Mouse (Mus musculus) CH12.LX (cell line): Measurements from ENCODE around the gene Celsr2. TPM values are rescaled to one million over a fixed set of nuclear protein-coding genes. Genes with fewer than 3 reads are reported as not detected.
A peak's percentile ranks its signal among the peaks of the same experiment; 100 is the strongest.

ENCODE experiments used
- DNase-seq: peaks from one replicate; pipeline ENCODE4 v3.0.0-alpha.2; 2013; ENCODE audit errors: extremely low read depth
- H3K27ac ChIP-seq: 2 replicates; pipeline ENCODE4 v1.5.1; 2012; ENCODE audit warnings: low read depth, mild to moderate bottlenecking, control low read depth, moderate library complexity; ENCODE audit not compliant: insufficient read depth
- H3K27me3 ChIP-seq: replicated peaks from 2 replicates; pipeline ENCODE3; 2012; ENCODE audit warnings: inconsistent platforms
- H3K36me3 ChIP-seq, 2 experiments: replicated peaks in 1 of 2; 2 replicates each; pipeline versions ENCODE3 to v1.6.1; 2012; ENCODE audit warnings: inconsistent platforms in 1 of 2, low read length in 1 of 2, mild to moderate bottlenecking in 1 of 2, mixed read lengths in 1 of 2, moderate library complexity in 1 of 2; ENCODE audit not compliant: control insufficient read depth in 1 of 2, insufficient read depth in 1 of 2
- H3K4me1 ChIP-seq, 2 experiments: 2 replicates each; pipeline ENCODE4 v1.6.1; 2012; ENCODE audit warnings: inconsistent platforms in 1 of 2, moderate library complexity in 1 of 2; ENCODE audit not compliant: insufficient read depth in 2 of 2, control insufficient read depth in 1 of 2
- H3K4me2 ChIP-seq: 2 replicates; pipeline ENCODE4 v1.6.1; 2012; ENCODE audit warnings: low read depth, mild to moderate bottlenecking, control low read depth; ENCODE audit not compliant: poor library complexity, insufficient read depth, severe bottlenecking
- H3K4me3 ChIP-seq, 3 experiments: fragments of 150-350 bp in 1 of 3; sonication (generic) in 1 of 3; replicated peaks in 1 of 3; 2 replicates each; pipeline versions ENCODE3 to v1.5.1; 2011 to 2012; ENCODE audit warnings: low read depth in 2 of 3, low read length in 2 of 3, mild to moderate bottlenecking in 2 of 3, moderate library complexity in 2 of 3, control low read depth in 1 of 3, improper control_type of control experiment in 1 of 3, inconsistent platforms in 1 of 3, mixed read lengths in 1 of 3; ENCODE audit not compliant: poor library complexity in 1 of 3
- H3K79me2 ChIP-seq: replicated peaks from 2 replicates; pipeline ENCODE4 v1.6.1; 2012; ENCODE audit warnings: mild to moderate bottlenecking, moderate library complexity; ENCODE audit not compliant: control insufficient read depth, poor library complexity, insufficient read depth, severe bottlenecking; ENCODE audit errors: extremely low read depth
- H3K9ac ChIP-seq: 2 replicates; pipeline ENCODE4 v1.6.1; 2012; ENCODE audit warnings: low read depth, mild to moderate bottlenecking, control low read depth, moderate library complexity; ENCODE audit not compliant: insufficient read depth
- H3K9me3 ChIP-seq: replicated peaks from 2 replicates; pipeline ENCODE3; 2012; ENCODE audit warnings: low read length, inconsistent platforms, mixed read lengths
- BHLHE40 ChIP-seq: IDR thresholded peaks from 2 replicates; pipeline ENCODE4 v1.6.1; 2011; ENCODE audit warnings: mild to moderate bottlenecking, low read depth, low read length, improper control_type of control experiment
- CHD1 ChIP-seq: IDR thresholded peaks from 2 replicates; pipeline ENCODE4 v1.6.1; 2012; ENCODE audit warnings: low read depth, low read length, improper control_type of control experiment, inconsistent platforms
- CHD2 ChIP-seq: IDR thresholded peaks from 2 replicates; pipeline ENCODE4 v1.6.1; 2011; ENCODE audit warnings: low read length, improper control_type of control experiment
- CTCF ChIP-seq, 2 experiments: IDR thresholded peaks in 1 of 2; conservative IDR thresholded peaks in 1 of 2; 2 replicates each; pipeline ENCODE4 v1.5.1; 2011 to 2012; ENCODE audit warnings: low read depth in 2 of 2, low read length in 2 of 2, improper control_type of control experiment in 1 of 2, inconsistent platforms in 1 of 2, mild to moderate bottlenecking in 1 of 2, moderate library complexity in 1 of 2
- E2F4 ChIP-seq: IDR thresholded peaks from 2 replicates; pipeline ENCODE4 v1.6.1; 2011; ENCODE audit warnings: low read depth, low read length, improper control_type of control experiment; ENCODE audit not compliant: insufficient replicate concordance
- ELF1 ChIP-seq: IDR thresholded peaks from 2 replicates; pipeline ENCODE4 v1.6.1; 2014; ENCODE audit warnings: low read depth, mild to moderate bottlenecking, inconsistent platforms, low read length, improper control_type of control experiment
- EP300 ChIP-seq: IDR thresholded peaks from 2 replicates; pipeline ENCODE4 v1.6.1; 2011; ENCODE audit warnings: low read length, improper control_type of control experiment
- ETS1 ChIP-seq: conservative IDR thresholded peaks from 2 replicates; pipeline ENCODE4 v1.6.1; 2012; ENCODE audit warnings: low read depth, mild to moderate bottlenecking, inconsistent platforms, low read length, improper control_type of control experiment, moderate library complexity
- GABPA ChIP-seq: IDR thresholded peaks from 2 replicates; pipeline ENCODE4 v1.6.1; 2012; ENCODE audit warnings: low read depth, low read length, improper control_type of control experiment, inconsistent platforms; ENCODE audit not compliant: insufficient replicate concordance
- HCFC1 ChIP-seq: IDR thresholded peaks from 2 replicates; pipeline ENCODE4 v1.6.1; 2012; ENCODE audit warnings: low read depth, mild to moderate bottlenecking, inconsistent platforms, low read length, improper control_type of control experiment
- IRF4 ChIP-seq: IDR thresholded peaks from 2 replicates; pipeline ENCODE4 v1.6.1; 2014; ENCODE audit warnings: low read depth, mild to moderate bottlenecking, inconsistent platforms, low read length, improper control_type of control experiment
- JUN ChIP-seq: IDR thresholded peaks from 2 replicates; pipeline ENCODE4 v1.6.1; 2011; ENCODE audit warnings: low read depth, mild to moderate bottlenecking, low read length, improper control_type of control experiment, moderate library complexity; ENCODE audit not compliant: insufficient read depth
- JUND ChIP-seq: conservative IDR thresholded peaks from 2 replicates; pipeline ENCODE4 v1.6.1; 2011; ENCODE audit warnings: low read depth, low read length, improper control_type of control experiment
- KAT2A ChIP-seq: IDR thresholded peaks from 2 replicates; pipeline ENCODE4 v1.6.1; 2012; ENCODE audit warnings: low read length, improper control_type of control experiment, inconsistent platforms; ENCODE audit not compliant: insufficient replicate concordance
- MAFK ChIP-seq: IDR thresholded peaks from 2 replicates; pipeline ENCODE4 v1.6.1; 2011; ENCODE audit warnings: low read length, improper control_type of control experiment; ENCODE audit not compliant: insufficient replicate concordance
- MAX ChIP-seq: IDR thresholded peaks from 2 replicates; pipeline ENCODE4 v1.6.1; 2011; ENCODE audit warnings: low read length, improper control_type of control experiment
- MAZ ChIP-seq: IDR thresholded peaks from 2 replicates; pipeline ENCODE4 v1.6.1; 2012; ENCODE audit warnings: low read depth, mild to moderate bottlenecking, inconsistent platforms, low read length, improper control_type of control experiment, moderate library complexity
- MEF2A ChIP-seq: IDR thresholded peaks from 2 replicates; pipeline ENCODE4 v1.6.1; 2014; ENCODE audit warnings: low read depth, mild to moderate bottlenecking, inconsistent platforms, low read length, improper control_type of control experiment, borderline replicate concordance
- MXI1 ChIP-seq: IDR thresholded peaks from 2 replicates; pipeline ENCODE4 v1.6.1; 2011; ENCODE audit warnings: mild to moderate bottlenecking, low read depth, low read length, improper control_type of control experiment
- MYC ChIP-seq: IDR thresholded peaks from 2 replicates; pipeline ENCODE4 v1.6.1; 2011; ENCODE audit warnings: low read depth, mild to moderate bottlenecking, improper control_type of control experiment, low read length
- NELFE ChIP-seq: IDR thresholded peaks from 2 replicates; pipeline ENCODE4 v1.6.1; 2011; ENCODE audit warnings: low read depth, low read length, improper control_type of control experiment
- NRF1 ChIP-seq: IDR thresholded peaks from 2 replicates; pipeline ENCODE4 v1.6.1; 2014; ENCODE audit warnings: low read depth, mild to moderate bottlenecking, inconsistent platforms, low read length, improper control_type of control experiment, moderate library complexity
- PAX5 ChIP-seq: IDR thresholded peaks from 2 replicates; pipeline ENCODE4 v1.6.1; 2012; ENCODE audit warnings: low read length, inconsistent platforms, mixed read lengths
- POLR2A ChIP-seq: IDR thresholded peaks from 2 replicates; pipeline ENCODE4 v1.6.1; 2011; ENCODE audit warnings: low read depth, mild to moderate bottlenecking, improper control_type of control experiment, low read length
- POLR2AphosphoS2 ChIP-seq: IDR thresholded peaks from 2 replicates; pipeline ENCODE4 v1.6.1; 2011; ENCODE audit warnings: low read depth, low read length, improper control_type of control experiment
- RAD21 ChIP-seq: IDR thresholded peaks from 2 replicates; pipeline ENCODE4 v1.6.1; 2011; ENCODE audit warnings: low read depth, mild to moderate bottlenecking, low read length, improper control_type of control experiment, moderate library complexity
- RCOR1 ChIP-seq: conservative IDR thresholded peaks from 2 replicates; pipeline ENCODE4 v1.6.1; 2012; ENCODE audit warnings: low read depth, mild to moderate bottlenecking, inconsistent platforms, low read length, improper control_type of control experiment
- SIN3A ChIP-seq: IDR thresholded peaks from 2 replicates; pipeline ENCODE4 v1.6.1; 2012; ENCODE audit warnings: low read length, improper control_type of control experiment, inconsistent platforms
- SMC3 ChIP-seq: IDR thresholded peaks from 2 replicates; pipeline ENCODE4 v1.6.1; 2011; ENCODE audit warnings: low read depth, low read length, improper control_type of control experiment
- TBP ChIP-seq: conservative IDR thresholded peaks from 2 replicates; pipeline ENCODE4 v1.6.1; 2011; ENCODE audit warnings: low read depth, low read length, improper control_type of control experiment
- TCF12 ChIP-seq: IDR thresholded peaks from 2 replicates; pipeline ENCODE4 v1.6.1; 2014; ENCODE audit warnings: low read depth, mild to moderate bottlenecking, inconsistent platforms, low read length, improper control_type of control experiment
- UBTF ChIP-seq: IDR thresholded peaks from 2 replicates; pipeline ENCODE4 v1.6.1; 2012; ENCODE audit warnings: low read depth, mild to moderate bottlenecking, inconsistent platforms, low read length, improper control_type of control experiment, moderate library complexity
- USF1 ChIP-seq: IDR thresholded peaks from 2 replicates; pipeline ENCODE4 v1.6.1; 2014; ENCODE audit warnings: low read depth, mild to moderate bottlenecking, inconsistent platforms, low read length, improper control_type of control experiment
- USF2 ChIP-seq: conservative IDR thresholded peaks from 2 replicates; pipeline ENCODE4 v1.6.1; 2011; ENCODE audit warnings: low read depth, low read length, improper control_type of control experiment
- ZC3H11A ChIP-seq: IDR thresholded peaks from 2 replicates; pipeline ENCODE4 v1.6.1; 2012; ENCODE audit warnings: low read depth, mild to moderate bottlenecking, inconsistent platforms, low read length, improper control_type of control experiment
- ZKSCAN1 ChIP-seq: IDR thresholded peaks from 2 replicates; pipeline ENCODE4 v1.6.1; 2012; ENCODE audit warnings: low read depth, inconsistent platforms, low read length, improper control_type of control experiment, borderline replicate concordance
- ZMIZ1 ChIP-seq: IDR thresholded peaks from 2 replicates; pipeline ENCODE4 v1.6.1; 2012; ENCODE audit warnings: low read depth, mild to moderate bottlenecking, inconsistent platforms, low read length, improper control_type of control experiment
- ZNF384 ChIP-seq: IDR thresholded peaks from 2 replicates; pipeline ENCODE4 v1.6.1; 2012; ENCODE audit warnings: low read depth, low read length, improper control_type of control experiment, inconsistent platforms
- dilution Hi-C: fragments of 300-500 bp; cut with MboI; formaldehyde crosslinking; loops from 2 replicates; pipeline ENCODE4 v1.14.3; 2020; ENCODE audit warnings: low sequenced_read_pairs; ENCODE audit not compliant: extremely low pct_unique_long_range_greater_than_20kb, extremely low pct_ligation_motif_present
- in situ Hi-C: fragments of 300-500 bp; cut with MboI; formaldehyde crosslinking; loops from 3 replicates; pipeline ENCODE4 v1.14.3; 2019; ENCODE audit warnings: low sequenced_read_pairs, low pct_ligation_motif_present, low pct_unique_long_range_greater_than_20kb, mixed read lengths
- polyA plus RNA-seq: library from polyadenylated mRNA; unstranded; fragments of >175 nt; gene quantifications from 2 replicates; pipeline ENCODE4 v1.2.1, GENCODE M21; 2012; ENCODE audit warnings: low read depth; ENCODE audit not compliant: insufficient read length
- total RNA-seq, 2 experiments: library from RNA; depleted of rRNA; stranded (reverse); fragments of 300-350 nt in 1 of 2; fragments of >200 nt in 1 of 2; gene quantifications; 2 replicates each; pipeline ENCODE4 v1.2.3; 2012 to 2014

Celsr2 gene
- total and polyA plus RNA-seq, 3 experiments: not detected

- Histone ChIP-seq H3K36me3 (peaks cover 22 to 38% of the 10 kb centered on the region in 2 experiments), H3K27me3 (peaks cover 13% of the 10 kb centered on the region), H3K4me1 (peaks cover 5 to 37% of the 10 kb centered on the region in 2 experiments; a peak in 3 of 4 replicates), H3K4me3 (no peak overlapping the region), H3K79me2 (peaks cover 8% of the 10 kb centered on the region; the same call in 1 of the 2 replicates), H3K4me2 (no peak overlapping the region), H3K27ac (no peak overlapping the region), H3K9ac (no peak overlapping the region), H3K9me3 (no peaks in the 10 kb centered on the region)
- DNase-seq: peak; percentile 97
- in situ Hi-C loops (loop anchor here (5.0 to 10.0 kb wide), 2 partner anchors 112 to 224 kb away; no protein-coding TSS in a partner anchor), dilution Hi-C loops (no loop called here)
- TF ChIP-seq ZC3H11A (no peak; the same call in 1 of the 2 replicates), RCOR1 (no peak), KAT2A (no peak), TBP (no peak), UBTF (no peak), MXI1 (no peak), SIN3A (peak; percentile 52; the same call in 1 of the 2 replicates), CHD1 (no peak), ZMIZ1 (no peak), ETS1 (no peak), MAFK (no peak), RAD21 (peak; percentile 83), POLR2AphosphoS2 (peak; percentile 86), TCF12 (peak; percentile 51; the same call in 1 of the 2 replicates), HCFC1 (peak; percentile 40; the same call in 1 of the 2 replicates), NRF1 (no peak), SMC3 (peak; percentile 92), MEF2A (peak; percentile 59; the same call in 1 of the 2 replicates), PAX5 (no peak), IRF4 (peak; percentile 71; the same call in 1 of the 2 replicates), NELFE (peak; percentile 36; the same call in 1 of the 2 replicates), ZNF384 (no peak), USF2 (no peak), JUND (0 out of 2 replicates have a peak, but pooled peaks have one; percentile 13), E2F4 (no peak), POLR2A (0 out of 2 replicates have a peak, but pooled peaks have one; percentile 31), MAZ (peak; percentile 52; the same call in 1 of the 2 replicates), EP300 (no peak), USF1 (no peak), ELF1 (peak; percentile 37; the same call in 1 of the 2 replicates), MYC (peak; percentile 67; the same call in 1 of the 2 replicates), GABPA (no peak), MAX (no peak), CHD2 (peak; percentile 25; the same call in 1 of the 2 replicates), ZKSCAN1 (no peak), BHLHE40 (no peak), JUN (no peak), CTCF (conservative IDR thresholded peaks at IDR 0.05 in 1 of 2, IDR thresholded peaks at IDR 0.05 in 1 of 2; ENCODE audit: low read depth in 2 of 2, low read length in 2 of 2) (peak; percentile 88 to 99)
Measured at GRCm38 (mm10) chr3:108389111-108389545, 26.2 kb downstream of the Celsr2 start.
